Mouse (Mus musculus): ENCODE results near the gene Ap1m1. TPM values are rescaled to one million over a fixed set of nuclear protein-coding genes. Genes with fewer than 3 reads are reported as not detected.

Ap1m1 gene
- 10 to 100 TPM; 80.1 to 80.6 TPM for total RNA-seq (2021)
- long read RNA-seq, experiment 1, transcript Ap1m1-201 (12 exons, 2,084 nt) = major isoform, 112 of 152 reads
- long read RNA-seq, experiment 1, partial matches to known transcripts = 12 of 152 reads
- long read RNA-seq, experiment 1, other reads (novel, unspliced or antisense) = 28 of 152 reads
- long read RNA-seq, experiment 2, transcript Ap1m1-201 (12 exons, 2,084 nt) = major isoform, 85 of 101 reads
- long read RNA-seq, experiment 2, partial matches to known transcripts = 9 of 101 reads
- long read RNA-seq, experiment 2, other reads (novel, unspliced or antisense) = 7 of 101 reads

DNA sequence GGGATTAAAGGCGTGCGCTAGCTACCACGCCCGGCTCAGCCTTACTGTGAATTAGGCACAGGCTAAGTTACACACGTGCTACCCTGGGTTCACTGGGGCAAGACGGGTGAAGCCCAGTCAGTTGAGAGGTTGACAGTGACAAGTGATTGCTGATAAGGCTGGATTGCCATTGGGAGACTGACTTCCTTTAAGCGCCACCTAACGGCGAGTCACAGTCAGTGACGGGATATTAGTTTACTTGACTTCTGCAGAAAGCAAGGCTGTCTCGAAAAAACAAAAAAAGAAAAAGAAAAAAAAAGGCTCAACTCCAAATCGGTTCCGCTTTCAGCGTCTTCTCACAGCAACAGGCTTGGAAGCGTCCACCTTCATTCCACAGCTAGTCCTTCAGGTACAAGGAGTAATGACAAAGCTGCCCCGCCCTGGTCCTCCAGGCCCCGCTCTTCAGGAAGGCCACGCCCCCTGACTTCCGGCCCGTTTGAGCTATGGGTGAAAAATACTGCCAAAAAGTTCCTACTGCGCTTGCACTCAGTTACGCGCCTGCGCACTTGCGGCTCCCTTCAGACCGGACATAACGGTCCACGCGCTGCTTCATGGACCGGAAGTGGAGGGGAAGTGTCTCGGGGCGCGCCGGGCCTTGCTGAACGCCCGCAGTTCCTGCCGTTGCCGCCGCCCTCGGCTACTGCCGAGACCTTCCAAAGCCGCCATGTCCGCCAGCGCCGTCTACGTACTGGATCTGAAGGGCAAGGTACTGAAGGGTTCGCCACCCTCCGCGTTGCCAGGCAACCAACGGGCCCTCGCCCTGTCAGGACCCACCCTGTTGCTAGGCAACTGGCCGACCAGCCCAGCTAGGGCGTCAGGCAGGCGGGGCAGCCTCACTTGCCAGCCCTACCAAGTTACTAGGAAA is at the start of gene Ap1m1:
Ap1m1 (plus strand) TSS at position 520 of the 904 bp plus-strand sequence.
- peak; percentile 98 for DNase-seq (ENCODE audit: low spot score in 2 of 2)

DNA sequence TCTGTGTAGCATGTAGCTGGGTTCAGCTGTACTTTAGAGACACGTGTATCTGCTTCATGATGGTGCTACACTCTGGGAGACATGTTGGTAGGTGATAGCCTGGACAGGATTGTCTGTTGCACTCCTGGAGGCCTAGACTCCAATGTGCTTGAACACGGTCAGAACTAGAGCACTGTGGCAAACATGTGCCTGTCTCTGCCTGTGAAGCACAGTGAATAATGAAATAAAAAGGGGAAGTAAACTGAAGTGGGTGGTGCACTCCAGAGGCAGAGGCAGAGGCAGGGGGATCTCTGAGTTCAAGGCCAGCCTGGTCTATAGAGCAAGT is 49.6 kb upstream of the Ap1m1 start:
- DNase-seq (ENCODE audit: low spot score in 2 of 2) = no peak

DNA sequence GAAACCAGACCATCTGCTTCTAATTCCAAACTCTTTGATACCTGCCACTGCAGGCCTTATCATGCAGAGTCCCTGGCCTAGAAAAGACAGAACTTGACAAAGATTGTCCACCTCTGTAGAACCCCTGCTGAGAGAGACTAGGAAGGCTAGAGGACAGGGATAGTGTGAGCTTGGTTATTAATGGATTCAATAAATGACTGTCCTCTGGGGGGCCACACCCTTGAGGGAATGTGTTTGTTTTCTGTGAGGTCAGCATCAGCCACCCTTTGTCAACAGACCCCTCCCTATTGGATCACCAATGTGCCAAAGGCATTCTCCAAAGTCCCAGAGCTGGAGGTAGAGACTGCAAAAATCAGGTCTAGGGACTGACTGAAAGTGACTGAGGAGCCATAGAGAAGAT is 47.8 kb upstream of the Ap1m1 start:
- no peak for DNase-seq (ENCODE audit: low spot score in 2 of 2)

DNA sequence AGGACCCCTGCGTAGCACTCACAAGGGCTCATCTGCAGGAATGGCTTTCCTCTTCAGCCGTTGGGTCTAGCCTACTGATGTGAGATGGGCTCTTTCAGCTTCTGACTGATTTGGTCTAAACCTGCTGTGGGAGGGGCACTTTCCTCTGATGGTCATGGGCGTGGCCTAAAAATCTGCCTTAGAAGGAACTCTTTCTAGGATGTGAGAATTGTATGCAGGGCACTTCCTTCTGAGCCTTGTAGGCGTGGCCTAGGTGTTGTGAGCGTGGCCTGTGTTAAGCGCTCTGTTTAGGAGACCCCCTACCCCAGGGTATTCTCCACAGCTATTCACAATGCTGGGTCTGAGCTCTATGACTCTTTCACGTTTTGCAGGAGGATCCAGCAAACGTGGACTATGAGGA is 41.8 kb upstream of the Ap1m1 start:
- DNase-seq (ENCODE audit: low spot score in 2 of 2) = no peak

DNA sequence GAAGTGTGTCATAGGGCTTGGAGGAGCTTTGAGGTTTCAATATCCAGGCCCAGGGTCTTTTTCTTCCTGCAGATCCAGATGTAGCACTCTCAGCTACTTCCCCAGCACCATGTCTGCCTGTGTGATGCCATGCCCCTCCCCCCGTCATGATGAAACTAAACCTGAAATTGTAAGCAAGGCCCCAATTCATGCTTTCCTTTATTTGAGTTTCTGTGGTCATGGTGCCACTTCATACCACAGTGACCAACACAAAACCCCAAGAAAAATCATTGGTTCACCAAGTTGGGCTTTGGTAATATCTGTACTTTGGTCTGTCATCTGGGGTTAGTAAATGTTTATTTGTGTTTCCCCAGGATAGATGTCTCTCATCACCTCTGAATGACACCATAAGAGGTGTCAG is 31.2 kb upstream of the Ap1m1 start:
- no peak for DNase-seq (ENCODE audit: low spot score in 2 of 2)

DNA sequence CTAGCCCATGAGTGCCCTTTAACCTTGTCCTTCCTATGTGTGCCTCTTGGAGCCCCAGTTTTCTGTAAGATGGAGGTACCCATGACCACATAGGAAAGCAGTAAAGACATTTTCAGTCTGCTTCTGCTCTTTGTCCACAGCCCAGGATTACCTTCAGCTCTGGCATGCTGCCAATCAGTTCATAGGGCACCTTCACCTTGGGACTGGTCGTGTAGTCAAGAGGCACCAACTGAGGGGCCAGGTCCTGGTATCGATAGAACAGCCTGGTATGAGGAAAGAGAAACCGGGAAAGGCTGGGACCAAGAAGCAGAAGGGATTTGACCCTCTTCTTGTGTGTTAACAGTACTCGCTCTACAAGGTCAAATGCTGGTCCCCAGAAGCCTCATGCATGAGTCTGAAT is 29.6 kb upstream of the Ap1m1 start:
- DNase-seq (ENCODE audit: low spot score in 2 of 2) = no peak

DNA sequence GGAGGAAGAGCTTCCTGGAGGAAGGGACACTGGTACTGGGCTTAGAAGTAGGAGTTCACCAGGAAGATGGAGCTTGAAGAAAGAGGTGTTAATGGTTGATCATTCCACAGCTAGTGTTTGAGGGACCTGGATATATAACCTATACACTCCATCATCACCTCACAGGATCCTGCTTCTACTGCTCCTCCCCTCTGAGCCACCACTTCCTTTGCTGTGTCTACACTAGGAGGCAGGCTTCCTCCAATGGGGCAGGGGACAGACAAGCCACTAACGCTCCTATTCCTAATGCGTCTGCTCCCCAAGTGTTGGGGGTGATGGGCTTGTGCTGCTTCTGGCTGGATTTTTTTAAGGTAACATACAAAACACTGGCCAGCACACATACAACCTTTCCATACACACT is 29.1 kb upstream of the Ap1m1 start:
- DNase-seq (ENCODE audit: low spot score in 2 of 2) = no peak

DNA sequence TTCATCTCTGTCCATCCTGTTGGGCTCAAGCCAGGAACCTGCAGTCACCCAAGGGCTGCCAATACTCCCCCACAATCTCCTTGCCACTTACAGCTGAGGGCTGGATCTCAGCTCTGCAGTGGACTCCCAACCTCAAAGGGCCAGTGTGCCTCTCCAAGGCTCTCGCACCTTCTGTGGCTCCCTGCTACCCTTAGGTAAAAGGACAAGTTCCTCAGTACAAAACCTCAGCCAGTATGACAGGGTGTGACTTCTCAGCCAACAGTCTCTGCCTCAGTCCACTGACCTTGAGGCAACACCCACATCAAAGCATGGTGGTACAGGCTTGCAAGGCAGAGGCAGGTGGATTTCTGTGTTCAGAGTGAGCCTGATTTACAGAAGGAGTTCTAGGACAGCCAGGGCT is 28.0 kb upstream of the Ap1m1 start:
- DNase-seq (ENCODE audit: low spot score in 2 of 2) = no peak

DNA sequence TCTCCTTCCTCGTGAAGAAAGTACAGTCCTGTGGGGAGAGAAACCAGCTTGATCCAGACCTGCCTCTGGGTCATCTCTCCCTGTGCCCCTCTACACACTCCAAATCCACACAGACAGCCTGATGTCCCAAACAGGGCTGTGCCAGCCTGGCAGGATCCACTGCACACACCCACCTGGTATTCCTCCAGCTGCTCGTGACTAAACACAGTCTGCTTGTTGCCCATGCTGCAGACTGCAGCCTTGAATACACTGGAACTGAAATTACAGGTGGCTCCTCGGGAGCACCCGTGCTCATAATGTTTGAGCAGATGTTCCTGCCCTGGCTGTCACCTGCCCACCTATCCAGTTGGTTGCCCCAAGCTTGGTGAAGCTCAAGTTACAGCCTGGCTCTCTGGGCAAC is 27.1 kb upstream of the Ap1m1 start, which contains the start of gene Cib3:
Cib3 (minus strand) TSS at position 87 of the 400 bp plus-strand sequence.
- DNase-seq (ENCODE audit: low spot score in 2 of 2) = peak in 1 of 2 experiments; percentile 4

DNA sequence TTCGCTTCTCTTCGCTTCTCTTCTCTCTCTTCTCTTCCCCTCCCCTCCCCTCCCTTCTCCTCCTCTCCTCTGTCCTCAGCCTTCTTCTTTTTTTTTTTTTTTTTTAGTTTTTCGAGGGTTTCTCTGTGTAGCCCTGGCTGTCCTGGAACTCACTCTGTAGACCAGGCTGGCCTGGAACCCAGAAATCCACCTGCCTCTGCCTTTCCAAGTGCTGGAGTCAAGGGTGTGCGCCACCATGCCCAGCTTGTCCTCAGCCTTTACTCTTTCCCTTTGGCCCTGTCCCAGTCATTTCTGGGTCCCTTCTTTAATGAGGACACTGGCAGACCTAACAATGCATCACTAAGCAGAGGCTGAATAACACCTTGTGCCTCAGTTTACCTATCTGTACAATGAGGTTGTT is 26.3 kb upstream of the Ap1m1 start, which contains the start of gene Gm11034:
Gm11034 (minus strand) TSS at position 101 of the 400 bp plus-strand sequence.
- no peak for DNase-seq (ENCODE audit: low spot score in 2 of 2)

DNA sequence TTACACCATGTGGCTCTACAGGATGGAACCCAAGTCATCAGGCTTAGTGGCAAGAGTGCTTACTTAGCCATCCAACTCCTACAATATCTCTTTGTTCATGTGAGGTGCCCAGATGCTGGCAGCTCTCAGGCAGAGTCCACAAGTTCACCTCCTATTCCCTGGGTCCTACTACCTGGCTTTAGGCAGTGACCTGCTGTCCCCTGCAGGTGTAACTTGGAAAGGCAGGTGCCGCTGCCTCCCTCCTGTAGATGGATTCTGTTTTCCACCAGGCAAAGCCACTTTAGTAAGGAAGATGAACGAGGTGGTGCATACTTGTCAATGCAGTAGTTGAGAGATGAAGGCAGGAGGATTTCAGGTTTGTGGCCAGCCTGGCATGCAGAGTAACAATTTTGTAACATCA is 24.8 kb upstream of the Ap1m1 start:
- no peak for DNase-seq (ENCODE audit: low spot score in 2 of 2)

DNA sequence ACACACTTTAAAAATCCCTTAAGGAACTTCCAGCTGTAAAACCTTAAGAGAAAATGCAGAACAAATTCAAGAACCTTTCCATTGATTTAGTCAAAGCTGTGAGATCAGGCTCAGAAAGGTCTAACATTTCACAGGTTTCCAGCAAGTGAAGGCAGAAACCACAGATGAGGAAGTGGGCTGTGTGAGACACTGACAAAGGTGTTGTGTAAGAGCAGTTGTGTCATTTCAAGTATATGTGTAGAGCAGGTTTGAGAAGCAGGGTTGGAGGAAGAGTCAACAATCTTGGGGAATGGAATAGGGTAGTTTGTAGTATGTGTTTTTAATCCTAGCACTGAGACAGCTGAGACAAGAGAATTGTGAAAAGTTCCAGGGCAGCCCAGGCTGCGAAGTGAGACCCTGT is 23.9 kb upstream of the Ap1m1 start:
- no peak for DNase-seq (ENCODE audit: low spot score in 2 of 2)

DNA sequence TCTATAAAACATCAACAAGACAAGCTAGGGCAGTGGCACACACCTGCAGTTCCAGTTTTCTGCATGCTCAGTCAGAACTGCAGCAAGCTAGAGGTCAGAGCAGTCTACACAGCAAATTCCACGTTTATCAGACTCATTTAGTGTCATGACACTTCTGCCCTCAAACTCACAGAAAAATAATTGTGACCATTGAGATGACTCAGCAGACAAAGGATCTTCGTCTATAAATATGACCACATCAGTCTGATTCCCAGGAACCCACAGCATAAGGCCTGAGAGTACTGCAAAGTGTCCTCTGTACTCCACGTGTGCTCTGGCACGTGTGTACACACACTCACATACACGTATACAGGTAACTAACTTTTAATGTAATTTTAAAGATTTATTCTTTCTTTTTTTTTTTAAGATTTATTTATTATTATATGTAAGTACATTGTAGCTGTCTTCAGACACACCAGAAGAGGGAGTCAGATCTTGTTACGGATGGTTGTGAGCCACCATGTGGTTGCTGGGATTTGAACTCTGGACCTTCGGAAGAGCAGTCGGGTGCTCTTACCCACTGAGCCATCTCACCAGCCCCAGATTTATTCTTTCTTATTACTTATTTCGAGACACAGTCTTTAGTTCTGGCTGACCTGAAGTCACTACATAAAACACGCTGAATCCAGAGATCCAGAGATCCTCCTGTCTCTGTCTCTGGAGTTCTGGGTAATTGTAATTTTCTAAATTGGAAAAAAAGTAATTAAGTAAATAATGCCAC is 20.9 kb upstream of the Ap1m1 start:
- DNase-seq (ENCODE audit: low spot score in 2 of 2) = no peak

DNA sequence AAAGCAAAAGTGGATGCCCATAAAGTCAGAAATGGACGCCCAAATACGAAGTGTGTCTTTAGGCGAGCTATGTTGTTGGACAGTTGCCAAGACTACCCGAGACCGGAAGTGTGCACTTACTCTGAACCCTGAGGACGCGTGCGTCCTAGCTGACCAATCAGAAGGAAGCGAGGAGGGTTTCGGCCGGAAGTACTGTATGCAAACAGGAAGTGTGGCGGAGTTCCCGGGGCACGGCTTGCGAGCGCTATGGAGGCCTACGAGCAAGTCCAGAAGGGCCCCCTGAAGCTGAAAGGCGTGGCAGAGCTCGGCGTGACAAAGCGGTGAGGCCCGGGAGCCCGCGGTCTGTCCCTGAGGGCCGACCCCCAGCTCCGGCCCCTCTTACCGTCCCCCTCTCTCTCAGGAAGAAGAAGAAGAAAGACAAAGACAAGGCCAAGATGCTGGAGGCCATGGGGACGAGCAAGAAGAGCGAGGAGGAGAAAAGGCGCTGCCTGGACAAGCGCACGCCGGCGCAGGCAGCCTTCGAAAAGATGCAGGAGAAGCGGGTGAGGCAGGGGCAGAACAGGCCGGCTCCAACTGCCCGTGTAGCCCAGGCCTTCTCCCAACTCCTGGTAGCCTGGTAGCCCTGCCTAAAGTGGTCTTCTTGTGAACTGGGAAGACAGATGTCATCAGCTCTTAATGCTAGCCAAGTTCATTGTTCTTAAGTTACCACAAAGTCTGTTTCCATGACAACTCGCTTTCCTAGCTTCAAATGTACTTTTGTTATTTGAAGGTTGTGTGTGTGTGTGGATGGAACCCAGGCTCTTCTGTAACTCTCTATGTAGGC is 20.1 kb upstream of the Ap1m1 start, which contains the start of gene Fam32a:
Fam32a (plus strand) TSS at position 190 of the 823 bp plus-strand sequence.
- DNase-seq (ENCODE audit: low spot score in 2 of 2) = peak; percentile 87 to 88

DNA sequence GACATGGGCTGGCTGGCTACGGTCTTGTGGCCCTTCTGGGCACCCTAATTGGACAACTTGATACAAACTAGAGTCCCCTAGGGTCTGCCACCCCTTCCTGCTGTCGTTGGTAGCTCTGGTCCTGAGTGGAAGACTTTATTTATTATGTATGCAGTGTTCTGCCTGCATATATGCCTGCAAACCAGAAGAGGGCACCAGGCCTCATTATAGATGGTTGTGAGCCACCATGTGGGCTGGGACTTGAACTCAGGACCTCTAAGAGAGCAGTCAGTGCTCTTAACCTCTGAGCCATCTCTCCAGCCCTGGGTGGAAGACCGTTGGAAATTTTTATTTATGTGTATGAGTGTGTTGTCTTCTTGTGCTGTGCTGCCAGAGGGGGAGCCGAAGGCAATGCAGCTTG is 19.1 kb upstream of the Ap1m1 start:
- no peak for DNase-seq (ENCODE audit: low spot score in 2 of 2)

DNA sequence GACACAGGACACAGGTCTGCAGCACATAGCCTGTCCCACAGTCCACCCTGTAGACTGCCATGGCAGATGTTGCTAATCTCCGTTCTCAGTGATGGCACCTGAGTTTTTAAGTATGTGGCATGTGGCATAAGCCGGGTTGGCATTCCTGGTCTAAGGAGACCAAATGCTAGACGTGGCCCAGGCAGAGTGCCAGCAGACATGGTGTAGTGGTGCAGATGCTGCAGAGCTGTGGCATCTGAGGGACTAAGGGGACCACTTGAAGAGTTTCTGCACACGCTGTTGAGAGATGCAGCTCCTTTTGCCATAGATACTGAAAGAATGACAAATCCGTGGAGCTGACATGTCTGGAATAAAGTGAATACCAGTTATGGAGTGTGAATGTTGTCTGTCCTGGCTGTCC is 17.2 kb upstream of the Ap1m1 start:
- no peak for DNase-seq (ENCODE audit: low spot score in 2 of 2)

DNA sequence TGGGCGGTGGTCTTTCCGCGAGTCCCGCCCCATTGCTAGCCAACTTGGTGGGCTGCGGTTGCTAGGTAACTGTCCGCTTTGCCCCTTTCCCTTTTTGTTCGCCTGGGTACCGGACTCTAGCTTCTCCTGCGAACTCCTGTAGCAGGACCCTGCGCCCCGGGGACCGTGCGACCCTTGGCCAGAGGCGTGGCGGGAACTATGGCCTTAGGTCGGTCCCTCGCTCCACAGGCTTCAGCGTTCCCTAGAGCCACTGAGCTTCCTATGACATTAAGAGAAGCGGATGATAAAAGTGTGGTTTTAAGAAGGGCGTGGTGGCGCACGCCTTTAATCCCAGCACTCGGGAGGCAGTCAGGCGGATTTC is 565 bp downstream of the Ap1m1 start:
- no peak for DNase-seq (ENCODE audit: low spot score in 2 of 2)

DNA sequence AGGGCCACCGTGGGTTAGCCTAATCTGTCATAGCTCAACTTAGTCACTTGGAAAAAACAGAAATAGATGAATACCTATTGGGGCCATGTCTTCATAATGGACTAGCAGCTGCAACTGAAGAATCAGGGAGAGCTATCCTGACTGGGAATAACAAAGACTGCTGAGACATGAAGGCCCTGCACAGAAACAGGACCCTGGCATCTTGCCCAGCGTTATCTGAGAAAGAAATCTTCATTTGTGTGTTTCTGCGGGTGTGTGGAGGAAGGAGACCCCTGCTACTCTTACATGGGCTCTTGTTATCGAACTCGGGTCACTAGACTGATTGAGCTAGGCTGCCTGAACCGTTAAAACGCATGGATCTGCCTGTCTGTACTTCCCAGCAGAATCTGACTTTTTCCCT is 1.1 kb downstream of the Ap1m1 start:
- DNase-seq (ENCODE audit: low spot score in 2 of 2) = no peak

DNA sequence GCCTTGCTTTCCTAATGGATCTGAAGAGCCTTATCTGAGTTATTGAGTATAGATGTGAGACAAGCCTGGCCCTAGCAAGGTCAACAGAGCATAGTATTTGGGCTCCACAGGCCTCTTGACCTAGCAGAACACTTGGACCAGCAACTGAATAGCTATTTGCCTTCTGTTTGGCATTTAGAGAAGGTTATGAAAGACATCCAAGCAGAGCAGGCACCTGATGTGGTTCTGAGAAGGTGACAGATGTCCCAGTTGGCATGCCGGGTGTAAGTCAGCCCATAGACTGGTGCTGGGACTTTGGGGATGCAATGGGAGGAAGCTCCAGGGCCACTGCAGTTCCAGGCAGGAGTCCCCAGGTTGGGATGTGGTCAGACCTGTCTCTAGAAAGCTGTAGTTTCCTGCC is 2.4 kb downstream of the Ap1m1 start:
- DNase-seq (ENCODE audit: low spot score in 2 of 2) = no peak

DNA sequence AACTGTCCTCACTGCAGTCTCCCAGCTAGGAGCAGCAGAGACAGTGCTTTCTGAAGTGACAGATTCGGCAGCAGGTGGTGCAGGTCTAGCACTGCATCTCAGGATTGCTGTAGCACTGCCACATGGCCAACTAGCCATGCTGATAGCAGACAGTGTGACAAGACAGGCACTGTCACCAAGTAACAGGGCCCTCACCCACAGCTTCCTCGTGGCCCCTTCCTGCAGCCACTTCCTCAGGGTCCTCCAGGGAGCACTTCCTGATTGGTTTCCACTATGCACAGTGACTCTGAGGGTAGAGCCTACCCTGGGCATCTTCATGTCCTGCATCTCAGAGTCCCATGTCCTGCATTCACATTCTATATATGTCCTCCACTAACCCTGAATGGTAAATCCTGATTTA is 4.8 kb downstream of the Ap1m1 start:
- no peak for DNase-seq (ENCODE audit: low spot score in 2 of 2)

Measured in left cerebral cortex, adult 18-20 months (tissue).